Mouse (Mus musculus) CD4-positive, CD25-positive, alpha-beta regulatory T cell, adult 2 months (primary cell): ENCODE results near the gene Ly9.
A peak's percentile ranks its signal among the peaks of the same experiment; 100 is the strongest.

Experiments used
- DNase-seq: peaks from one replicate; pipeline ENCODE4 v3.0.0-alpha.2; 2012; ENCODE audit warnings: low read depth, low spot score

Ly9 gene

GRCm38 (mm10) chr1:171607176-171607575, at the start of gene Ly9:
TSS of gene Ly9 (minus strand) at chr1:171607410.
- peak; percentile 93 for DNase-seq

GRCm38 (mm10) chr1:171652734-171653133, 45.5 kb upstream of the Ly9 start, which contains the start of gene Slamf7:
TSS of gene Slamf7 (minus strand) at chr1:171653035.
- no peak for DNase-seq

- DNase-seq: peak; percentile 57
Measured at GRCm38 (mm10) chr1:171648840-171649239, 41.6 kb upstream of the Ly9 start.

GRCm38 (mm10) chr1:171647716-171648115, 40.5 kb upstream of the Ly9 start:
- DNase-seq: no peak

- DNase-seq: no peak
Measured at GRCm38 (mm10) chr1:171646429-171646940, 39.3 kb upstream of the Ly9 start.

- peak; percentile 78 for DNase-seq
Measured at GRCm38 (mm10) chr1:171643612-171644011, 36.4 kb upstream of the Ly9 start.

- DNase-seq: no peak
Measured at GRCm38 (mm10) chr1:171640796-171641195, 33.6 kb upstream of the Ly9 start.

GRCm38 (mm10) chr1:171638686-171639085, 31.5 kb upstream of the Ly9 start:
- DNase-seq: no peak

GRCm38 (mm10) chr1:171637101-171637500, 29.9 kb upstream of the Ly9 start:
- no peak for DNase-seq

GRCm38 (mm10) chr1:171635696-171636095, 28.5 kb upstream of the Ly9 start:
- no peak for DNase-seq

GRCm38 (mm10) chr1:171631447-171631846, 24.2 kb upstream of the Ly9 start:
- peak; percentile 25 for DNase-seq

GRCm38 (mm10) chr1:171630912-171631311, 23.7 kb upstream of the Ly9 start:
- no peak for DNase-seq

- no peak for DNase-seq
Measured at GRCm38 (mm10) chr1:171630041-171630440, 22.8 kb upstream of the Ly9 start.

GRCm38 (mm10) chr1:171629168-171629567, 22.0 kb upstream of the Ly9 start:
- no peak for DNase-seq

GRCm38 (mm10) chr1:171627801-171628200, 20.6 kb upstream of the Ly9 start:
- no peak for DNase-seq

- DNase-seq: no peak
Measured at GRCm38 (mm10) chr1:171620091-171620490, 12.9 kb upstream of the Ly9 start.

GRCm38 (mm10) chr1:171619645-171620044, 12.4 kb upstream of the Ly9 start:
- DNase-seq: no peak

GRCm38 (mm10) chr1:171619001-171619400, 11.8 kb upstream of the Ly9 start:
- DNase-seq: peak; percentile 49

GRCm38 (mm10) chr1:171616881-171617515, 9.8 kb upstream of the Ly9 start:
- no peak for DNase-seq

- DNase-seq: peak; percentile 69
Measured at GRCm38 (mm10) chr1:171613962-171614361, 6.8 kb upstream of the Ly9 start.

- DNase-seq: peak; percentile 73
Measured at GRCm38 (mm10) chr1:171610781-171611180, 3.6 kb upstream of the Ly9 start.

- DNase-seq: peak; percentile 75
Measured at GRCm38 (mm10) chr1:171610026-171610425, 2.8 kb upstream of the Ly9 start.

GRCm38 (mm10) chr1:171606656-171607055, 554 bp downstream of the Ly9 start:
- peak; percentile 43 for DNase-seq

- DNase-seq: no peak
Measured at GRCm38 (mm10) chr1:171604686-171605085, 2.5 kb downstream of the Ly9 start.
